Mouse (Mus musculus) stomach, postnatal 0 days (tissue): ENCODE data around the gene Gm17304. TPM values are rescaled to one million over a fixed set of nuclear protein-coding genes. Genes with fewer than 3 reads are reported as not detected.

ENCODE experiments used
- ATAC-seq: fragments of 200-750 bp; cut with Nextera tagmentation; 2 replicates; pipeline ENCODE4 v1.8.0; 2017; ENCODE audit not compliant: low FRiP score, low TSS enrichment
- DNase-seq: peaks from one replicate; pipeline ENCODE4 v3.0.0-alpha.2; 2016; ENCODE audit warnings: low spot score
- H3K27ac ChIP-seq: fragments of 300-500 bp; sonication (generic); replicated peaks from 2 replicates; pipeline ENCODE4 v1.5.1; 2014; ENCODE audit warnings: mild to moderate bottlenecking, control low read depth
- H3K27me3 ChIP-seq: fragments of 300-500 bp; sonication (generic); 2 replicates; pipeline ENCODE4 v1.6.1; 2014; ENCODE audit warnings: low read length; ENCODE audit not compliant: control insufficient read depth, insufficient read depth
- H3K36me3 ChIP-seq: fragments of 300-500 bp; sonication (generic); 2 replicates; pipeline ENCODE4 v1.6.1; 2014; ENCODE audit warnings: low read length, mixed read lengths; ENCODE audit not compliant: control insufficient read depth, insufficient read depth
- H3K4me1 ChIP-seq: fragments of 300-500 bp; sonication (generic); replicated peaks from 2 replicates; pipeline ENCODE4 v1.6.1; 2014; ENCODE audit warnings: antibody characterized with exemption; ENCODE audit not compliant: control insufficient read depth, insufficient read depth
- H3K4me2 ChIP-seq: fragments of 300-500 bp; sonication (generic); replicated peaks from 2 replicates; pipeline ENCODE4 v1.6.1; 2014; ENCODE audit warnings: low read depth, mild to moderate bottlenecking, control low read depth, moderate library complexity
- H3K4me3 ChIP-seq: fragments of 300-500 bp; sonication (generic); 2 replicates; pipeline ENCODE4 v1.5.1; 2014; ENCODE audit warnings: low read depth, low read length, control low read depth
- H3K9ac ChIP-seq: fragments of 300-500 bp; sonication (generic); 2 replicates; pipeline ENCODE4 v1.6.1; 2014; ENCODE audit warnings: mild to moderate bottlenecking, low read length, control low read depth, mixed read lengths
- H3K9me3 ChIP-seq: fragments of 300-500 bp; sonication (generic); 2 replicates; pipeline ENCODE4 v1.6.1; 2016; ENCODE audit warnings: low read length; ENCODE audit not compliant: control insufficient read depth
- CTCF ChIP-seq: IDR thresholded peaks from 2 replicates; pipeline ENCODE4 v1.5.1; 2016; ENCODE audit warnings: antibody characterized with exemption, low read depth, mild to moderate bottlenecking, moderate library complexity
- EP300 ChIP-seq: optimal IDR thresholded peaks from 2 replicates; pipeline ENCODE3; 2016; ENCODE audit warnings: antibody characterized with exemption
- WGBS: fragments of 180-500 bp; shearing (Covaris S2); extraction: QIAGEN DNeasy Blood & Tissue Kit; methylation state at CpG from one replicate; pipeline ENCODE4 v1.1.7; 2014; 5-methylcytosine and 5-hydroxymethylcytosine counted together
- polyA plus RNA-seq: library from polyadenylated mRNA; unstranded; fragments of >200 nt; fragmentation: Nextera tagmentation; extraction: Ambion mirVana; gene quantifications from 2 replicates; pipeline ENCODE4 v1.2.1, GENCODE M21; 2015

Gene Gm17304
- polyA plus RNA-seq, 1 experiment from 2014 or later, result not detected

DNA sequence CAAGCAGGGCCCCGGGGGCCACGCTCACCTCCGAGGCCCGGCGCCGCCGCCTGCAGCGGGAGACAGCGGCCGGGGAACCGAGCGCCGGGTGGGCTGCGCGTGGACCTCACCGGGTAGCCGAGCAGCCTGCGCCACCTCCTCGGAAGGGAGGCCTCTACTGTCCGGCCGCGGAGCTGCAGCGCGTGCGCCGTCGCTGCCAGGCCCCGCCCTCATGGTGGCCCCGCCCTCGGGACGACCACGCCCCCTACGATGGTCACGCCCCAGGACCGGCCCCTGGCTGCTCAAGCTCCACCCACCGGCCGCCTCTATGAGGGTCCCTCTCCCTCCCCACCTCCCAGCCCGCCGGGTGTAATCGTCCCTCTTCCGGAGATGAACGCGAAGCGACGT is 34.3 kb upstream of the Gm17304 start:
- TF ChIP-seq CTCF (peak; percentile 73), EP300 (no peak)
- H3K9me3 ChIP-seq, result no peaks in the 10 kb centered on the region
- peak overlapping the region; percentile 57 for H3K4me3 ChIP-seq
- peak overlapping the region; percentile 100 for H3K4me2 ChIP-seq
- H3K4me1 ChIP-seq, result 0 out of 2 replicates have a peak, but pooled peaks cover 3% of the 10 kb centered on the region
- DNase-seq, result peak; percentile 83
- H3K36me3 ChIP-seq, result no peaks in the 10 kb centered on the region
- H3K27me3 ChIP-seq, result no peaks in the 10 kb centered on the region
- peak overlapping the region; percentile 55 for H3K9ac ChIP-seq
- peak; percentile 95 for ATAC-seq
- under 1% methylated on average over 37 of the region's 45 CpGs for WGBS
- no peak overlapping the region for H3K27ac ChIP-seq

DNA sequence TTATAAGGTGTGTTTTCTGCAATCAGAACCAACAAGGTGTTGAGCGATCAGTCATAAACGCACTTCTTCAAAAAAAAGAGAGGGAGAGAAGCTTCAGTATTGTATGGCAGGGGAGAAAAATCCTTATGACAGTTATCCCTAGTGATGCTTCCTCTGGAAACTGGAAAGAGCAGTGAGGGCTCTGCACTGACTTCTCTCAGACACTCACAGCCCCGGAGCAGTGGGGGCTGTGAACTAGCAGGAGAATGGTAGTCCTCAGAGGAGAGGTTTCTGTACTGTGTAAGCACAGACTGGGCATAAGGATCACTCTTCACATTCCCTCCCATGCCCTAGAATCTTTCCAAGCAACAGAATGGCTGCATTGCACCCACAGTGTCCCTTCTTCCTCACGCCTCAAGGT is 33.8 kb upstream of the Gm17304 start:
- Histone ChIP-seq H3K4me1 (0 out of 2 replicates have a peak, but pooled peaks cover 3% of the 10 kb centered on the region), H3K27me3 (no peaks in the 10 kb centered on the region), H3K9ac (no peak overlapping the region), H3K27ac (no peak overlapping the region), H3K4me3 (peak overlapping the region; percentile 57), H3K9me3 (no peaks in the 10 kb centered on the region), H3K36me3 (no peaks in the 10 kb centered on the region), H3K4me2 (peak overlapping the region; percentile 100; the same call in 1 of the 2 replicates)
- 36% methylated on average over 4 of the region's 4 CpGs for WGBS
- ATAC-seq (no peak), DNase-seq (no peak)
- no peak for TF ChIP-seq CTCF
- no peak for TF ChIP-seq EP300

- H3K27me3 ChIP-seq, result no peaks in the 10 kb centered on the region
- ATAC-seq (no peak), DNase-seq (no peak)
- 80% methylated on average over 9 of the region's 9 CpGs for WGBS
- no peak overlapping the region for H3K27ac ChIP-seq
- H3K4me3 ChIP-seq, result no peak overlapping the region
- H3K36me3 ChIP-seq, result no peaks in the 10 kb centered on the region
- no peak overlapping the region for H3K4me2 ChIP-seq
- H3K9me3 ChIP-seq, result no peaks in the 10 kb centered on the region
- 0 out of 2 replicates have a peak, but pooled peaks cover 3% of the 10 kb centered on the region for H3K4me1 ChIP-seq
- TF ChIP-seq EP300, result no peak
- TF ChIP-seq CTCF, result no peak
- no peak overlapping the region for H3K9ac ChIP-seq
Measured at GRCm38 (mm10) chr5:106577237-106577888, 31.5 kb upstream of the Gm17304 start.

- H3K9me3 ChIP-seq, result no peaks in the 10 kb centered on the region
- H3K9ac ChIP-seq, result no peak overlapping the region
- H3K36me3 ChIP-seq, result no peaks in the 10 kb centered on the region
- TF ChIP-seq CTCF (no peak), EP300 (no peak)
- no peaks in the 10 kb centered on the region for H3K4me1 ChIP-seq
- H3K4me2 ChIP-seq, result no peak overlapping the region
- DNase-seq (no peak), ATAC-seq (no peak)
- H3K27me3 ChIP-seq, result no peaks in the 10 kb centered on the region
- no peak overlapping the region for H3K4me3 ChIP-seq
- H3K27ac ChIP-seq, result no peak overlapping the region
- whole genome bisulfite sequencing, result 70% methylated on average over 7 of the region's 7 CpGs
Measured at GRCm38 (mm10) chr5:106580943-106581342, 28.0 kb upstream of the Gm17304 start.

DNA sequence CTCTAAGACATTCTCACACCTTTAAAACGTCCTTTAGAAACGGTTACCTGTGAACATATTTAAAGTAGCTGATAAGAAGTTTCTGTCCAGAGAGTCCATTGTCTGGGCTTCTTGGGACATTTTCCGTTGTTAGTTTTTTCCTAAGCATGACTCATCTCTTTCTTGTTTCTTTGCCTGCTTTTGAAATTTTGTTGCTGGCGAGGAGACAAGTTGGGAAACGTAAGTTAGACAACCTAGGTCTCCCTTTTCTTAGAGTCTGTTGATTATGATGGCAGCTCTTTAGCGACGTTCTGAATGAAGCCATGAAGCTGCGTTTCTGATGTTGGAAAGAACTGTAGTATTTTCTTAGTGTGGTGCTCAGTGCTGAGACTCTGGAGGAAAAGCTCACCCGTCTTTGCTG is 19.9 kb upstream of the Gm17304 start:
- TF ChIP-seq EP300, result no peak

DNA sequence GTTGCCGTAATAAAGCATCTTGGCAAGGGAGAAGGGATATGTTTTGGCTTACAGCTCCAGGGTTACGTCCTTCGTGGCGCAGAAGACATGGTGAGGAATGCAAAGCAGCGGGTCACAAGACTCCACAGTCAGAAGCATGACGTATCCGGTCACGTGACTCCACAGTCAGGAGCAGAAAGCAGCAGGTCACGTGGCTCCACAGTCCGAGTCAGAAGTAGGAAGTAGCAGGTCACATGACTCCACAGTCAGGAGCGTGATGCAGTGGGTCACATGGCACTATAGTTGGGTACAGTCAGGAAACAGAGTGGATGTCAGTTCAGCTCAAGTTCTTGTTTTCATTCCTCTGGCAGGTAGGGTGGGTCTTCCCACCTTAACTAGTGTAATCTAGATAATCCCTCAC is 19.2 kb upstream of the Gm17304 start:
- Histone ChIP-seq H3K27me3 (no peaks in the 10 kb centered on the region), H3K36me3 (no peaks in the 10 kb centered on the region), H3K4me2 (no peak overlapping the region), H3K27ac (no peak overlapping the region), H3K4me1 (no peaks in the 10 kb centered on the region), H3K4me3 (no peak overlapping the region), H3K9ac (no peak overlapping the region), H3K9me3 (no peaks in the 10 kb centered on the region)
- TF ChIP-seq EP300 (no peak), CTCF (no peak)
- 92% methylated on average over 11 of the region's 11 CpGs for WGBS
- DNase-seq (no peak), ATAC-seq (no peak)

More for the DNA sequence above, 19.9 kb upstream of the Gm17304 start:
- Histone ChIP-seq H3K9me3 (no peaks in the 10 kb centered on the region), H3K27me3 (no peaks in the 10 kb centered on the region), H3K4me1 (no peaks in the 10 kb centered on the region), H3K27ac (no peak overlapping the region), H3K36me3 (no peaks in the 10 kb centered on the region), H3K9ac (no peak overlapping the region), H3K4me2 (no peak overlapping the region), H3K4me3 (no peak overlapping the region)
- no peak for ATAC-seq
- 82% methylated on average over 9 of the region's 9 CpGs for WGBS
- no peak for DNase-seq
